Mouse (Mus musculus) myocyte (in vitro differentiated cells): Measurements from ENCODE around the gene Slco4a1. TPM values are rescaled to one million over a fixed set of nuclear protein-coding genes. Genes with fewer than 3 reads are reported as not detected.

ENCODE experiments used
- H3K27me3 ChIP-seq: one replicate; pipeline ENCODE4 v1.6.1; 2011; ENCODE audit not compliant: control insufficient read depth, insufficient read depth, insufficient read length
- H3K36me3 ChIP-seq: one replicate; pipeline ENCODE4 v1.6.1; 2011; ENCODE audit not compliant: control insufficient read depth, insufficient read depth
- H3K4me2 ChIP-seq: one replicate; pipeline ENCODE4 v1.6.1; 2011; ENCODE audit warnings: low read depth, control low read depth
- H3K4me3 ChIP-seq: one replicate; pipeline ENCODE4 v1.5.1; 2011; ENCODE audit warnings: mild to moderate bottlenecking, control low read depth, moderate library complexity
- H3K79me2 ChIP-seq: one replicate; pipeline ENCODE4 v1.6.1; 2011; ENCODE audit not compliant: control insufficient read depth, insufficient read depth
- H3ac ChIP-seq: one replicate; pipeline ENCODE4 v1.6.1; 2011; ENCODE audit not compliant: control insufficient read depth, insufficient read length
- CEBPB ChIP-seq: IDR thresholded peaks from 2 replicates; pipeline ENCODE4 v1.6.1; 2011; ENCODE audit warnings: mild to moderate bottlenecking, moderate library complexity; ENCODE audit not compliant: poor library complexity, insufficient read depth, severe bottlenecking
- E2F4 ChIP-seq: IDR thresholded peaks from one replicate; pipeline ENCODE4 v1.6.1; 2011; ENCODE audit warnings: mild to moderate bottlenecking, control low read depth, moderate library complexity; ENCODE audit not compliant: insufficient read depth
- MAX ChIP-seq: IDR thresholded peaks from one replicate; pipeline ENCODE4 v1.6.1; 2011; ENCODE audit warnings: low read depth, mild to moderate bottlenecking, control low read depth
- MYOD1 ChIP-seq, 3 experiments: IDR thresholded peaks; one replicate each; pipeline ENCODE4 v1.6.1; 2011; ENCODE audit warnings: control low read depth in 2 of 3, low read depth in 2 of 3, mild to moderate bottlenecking in 2 of 3, moderate library complexity in 1 of 3; ENCODE audit not compliant: insufficient read length in 2 of 3, control insufficient read depth in 1 of 3
- MYOG ChIP-seq, 3 experiments: IDR thresholded peaks; one replicate each; pipeline ENCODE4 v1.6.1; 2011; ENCODE audit warnings: control low read depth in 2 of 3, low read depth in 2 of 3, mild to moderate bottlenecking in 2 of 3; ENCODE audit not compliant: insufficient read length in 2 of 3, control insufficient read depth in 1 of 3, insufficient read depth in 1 of 3
- POLR2A ChIP-seq: IDR thresholded peaks from one replicate; pipeline ENCODE4 v1.6.1; 2011; ENCODE audit warnings: low read depth, mild to moderate bottlenecking, control low read depth, moderate library complexity; ENCODE audit not compliant: insufficient read length
- POLR2AphosphoS2 ChIP-seq: IDR thresholded peaks from one replicate; pipeline ENCODE4 v1.6.1; 2011; ENCODE audit warnings: low read depth, control low read depth; ENCODE audit not compliant: insufficient read length
- REST ChIP-seq: IDR thresholded peaks from one replicate; pipeline ENCODE4 v1.6.1; 2011; ENCODE audit warnings: mild to moderate bottlenecking, control low read depth, moderate library complexity; ENCODE audit not compliant: insufficient read depth, insufficient read length
- SRF ChIP-seq: IDR thresholded peaks from one replicate; pipeline ENCODE4 v1.6.1; 2011; ENCODE audit warnings: low read depth; ENCODE audit not compliant: control insufficient read depth, insufficient read length
- TCF12 ChIP-seq: IDR thresholded peaks from one replicate; pipeline ENCODE4 v1.6.1; 2011; ENCODE audit warnings: mild to moderate bottlenecking, control low read depth; ENCODE audit not compliant: poor library complexity, insufficient read depth, severe bottlenecking
- TCF3 ChIP-seq: IDR thresholded peaks from one replicate; pipeline ENCODE4 v1.6.1; 2011; ENCODE audit warnings: low read depth, control low read depth; ENCODE audit not compliant: insufficient read length
- USF1 ChIP-seq: IDR thresholded peaks from one replicate; pipeline ENCODE4 v1.6.1; 2011; ENCODE audit warnings: low read depth, mild to moderate bottlenecking, control low read depth, moderate library complexity
- polyA plus RNA-seq: library from polyadenylated mRNA; unstranded; fragments of >200 nt; fragmentation: generic; extraction: Trizol; gene quantifications from one replicate; pipeline ENCODE4 v1.2.1, GENCODE M21; 2012; ENCODE audit warnings: missing spikeins

The Slco4a1 gene
- polyA plus RNA-seq, 1 experiment, result 0.18 TPM

GRCm38 (mm10) chr2:180459437-180459836 is 3.4 kb downstream of the Slco4a1 start:
- Histone ChIP-seq H3K79me2 (no peaks in the 10 kb centered on the region), H3K27me3 (peaks cover 20% of the 10 kb centered on the region), H3K36me3 (no peaks in the 10 kb centered on the region), H3ac (no peak overlapping the region), H3K4me3 (no peak overlapping the region), H3K4me2 (no peak overlapping the region)
- TF ChIP-seq MYOG (IDR thresholded peaks at IDR 0.05; ENCODE audit: control insufficient read depth in 1 of 3, insufficient read depth in 1 of 3, insufficient read length in 2 of 3, low read depth in 2 of 3), result no peak
- no peak for TF ChIP-seq E2F4
- no peak for TF ChIP-seq MAX
- TF ChIP-seq TCF12, result no peak
- no peak for TF ChIP-seq MYOD1 (IDR thresholded peaks at IDR 0.05; ENCODE audit: control insufficient read depth in 1 of 3, insufficient read length in 2 of 3, low read depth in 2 of 3)
- TF ChIP-seq POLR2A, result no peak
- no peak for TF ChIP-seq USF1
- no peak for TF ChIP-seq CEBPB

- no peak overlapping the region for H3K4me2 ChIP-seq
- peaks cover 19% of the 10 kb centered on the region for H3K27me3 ChIP-seq
- TF ChIP-seq TCF12 (no peak), TCF3 (no peak), POLR2A (no peak), MAX (no peak), MYOD1 (IDR thresholded peaks at IDR 0.05; ENCODE audit: control insufficient read depth in 1 of 3, insufficient read length in 2 of 3, low read depth in 2 of 3) (no peak), REST (no peak), CEBPB (no peak), SRF (no peak), USF1 (no peak), POLR2AphosphoS2 (no peak), E2F4 (no peak), MYOG (IDR thresholded peaks at IDR 0.05; ENCODE audit: control insufficient read depth in 1 of 3, insufficient read depth in 1 of 3, insufficient read length in 2 of 3, low read depth in 2 of 3) (no peak)
- no peaks in the 10 kb centered on the region for H3K79me2 ChIP-seq
- H3ac ChIP-seq, result no peak overlapping the region
- H3K4me3 ChIP-seq, result no peak overlapping the region
- H3K36me3 ChIP-seq, result no peaks in the 10 kb centered on the region
These were observed 4.8 kb downstream of the Slco4a1 start for GRCm38 (mm10) chr2:180460801-180461200.

GRCm38 (mm10) chr2:180462593-180462992 is 6.5 kb downstream of the Slco4a1 start:
- TF ChIP-seq E2F4 (no peak), USF1 (no peak), MYOG (IDR thresholded peaks at IDR 0.05; ENCODE audit: control insufficient read depth in 1 of 3, insufficient read depth in 1 of 3, insufficient read length in 2 of 3, low read depth in 2 of 3) (no peak), MYOD1 (IDR thresholded peaks at IDR 0.05; ENCODE audit: control insufficient read depth in 1 of 3, insufficient read length in 2 of 3, low read depth in 2 of 3) (no peak), TCF12 (no peak), TCF3 (no peak), SRF (no peak)
- H3K4me2 ChIP-seq, result no peak overlapping the region
- H3K36me3 ChIP-seq, result no peaks in the 10 kb centered on the region
- H3ac ChIP-seq, result no peak overlapping the region
- no peak overlapping the region for H3K4me3 ChIP-seq
- peaks cover 6% of the 10 kb centered on the region for H3K27me3 ChIP-seq
- H3K79me2 ChIP-seq, result no peaks in the 10 kb centered on the region

GRCm38 (mm10) chr2:180466505-180466904 is 10.5 kb downstream of the Slco4a1 start:
- Histone ChIP-seq H3K36me3 (no peaks in the 10 kb centered on the region), H3K4me3 (no peak overlapping the region), H3K4me2 (no peak overlapping the region), H3K79me2 (no peaks in the 10 kb centered on the region), H3K27me3 (no peaks in the 10 kb centered on the region), H3ac (no peak overlapping the region)
- TF ChIP-seq MAX (no peak), MYOG (IDR thresholded peaks at IDR 0.05; ENCODE audit: control insufficient read depth in 1 of 3, insufficient read depth in 1 of 3, insufficient read length in 2 of 3, low read depth in 2 of 3) (peak in 1 of 3 experiments; percentile 15), POLR2A (no peak), MYOD1 (IDR thresholded peaks at IDR 0.05; ENCODE audit: control insufficient read depth in 1 of 3, insufficient read length in 2 of 3, low read depth in 2 of 3) (peak in 1 of 3 experiments; percentile 9), E2F4 (no peak), CEBPB (no peak), TCF3 (no peak), POLR2AphosphoS2 (no peak), SRF (no peak), REST (no peak), USF1 (no peak), TCF12 (no peak)

GRCm38 (mm10) chr2:180468871-180469270 is 12.8 kb downstream of the Slco4a1 start:
- Histone ChIP-seq H3K27me3 (no peaks in the 10 kb centered on the region), H3ac (no peak overlapping the region)
- no peak for TF ChIP-seq E2F4

More at GRCm38 (mm10) chr2:180468871-180469270, 12.8 kb downstream of the Slco4a1 start:
- Histone ChIP-seq H3K36me3 (no peaks in the 10 kb centered on the region), H3K4me3 (no peak overlapping the region), H3K4me2 (no peak overlapping the region), H3K79me2 (no peaks in the 10 kb centered on the region)
